Mouse (Mus musculus) ES-Bruce4 (cell line): ENCODE data around the gene Rps8.

Experiments
- CTCF ChIP-seq: IDR thresholded peaks from one replicate; pipeline ENCODE4 v1.8.1; 2011; ENCODE audit warnings: low read depth, low read length
- POLR2A ChIP-seq: IDR thresholded peaks from one replicate; pipeline ENCODE4 v1.8.1; 2011; ENCODE audit warnings: low read length; ENCODE audit not compliant: insufficient read depth

- TF ChIP-seq POLR2A (no peak), CTCF (no peak)
These were observed 31.9 kb downstream of the Rps8 start for GRCm38 (mm10) chr4:117124218-117124517.
